Mouse (Mus musculus) thymus, postnatal 36 days (tissue): Measurements from ENCODE around the gene Siva1.

Source experiments
- DNase-seq, 2 experiments: peaks; one replicate each; pipeline ENCODE4 v3.0.0; 2022; ENCODE audit warnings: mixed read lengths in 2 of 2

Siva1 gene

GRCm38 (mm10) chr12:112679027-112679996 is 34.8 kb downstream of the Siva1 start:
- DNase-seq = peak; percentile 50 to 60

- DNase-seq = no peak
These were observed 38.9 kb downstream of the Siva1 start for GRCm38 (mm10) chr12:112683351-112683750.

GRCm38 (mm10) chr12:112688458-112688857 is 44.0 kb downstream of the Siva1 start:
- DNase-seq = no peak

GRCm38 (mm10) chr12:112693185-112694126 is 49.0 kb downstream of the Siva1 start:
- peak; percentile 92 to 93 for DNase-seq

GRCm38 (mm10) chr12:112694127-112694475 is 49.6 kb downstream of the Siva1 start:
- DNase-seq = no peak

- no peak for DNase-seq
These were observed 52.4 kb downstream of the Siva1 start for GRCm38 (mm10) chr12:112696806-112697425.
